Mouse (Mus musculus) thymus, postnatal 0 days (tissue): ENCODE measurements at regions not wholly inside any gene's neighbourhood (a gene's known extent, or its start where the extent isn't known, plus 50 kb on each side); places are given as distances from the start of the nearest gene placed in this dataset.

ENCODE experiments used
- DNase-seq: peaks from one replicate; pipeline ENCODE4 v3.0.0-alpha.2; 2015; ENCODE audit warnings: low spot score

- no peak for DNase-seq
These were observed 53.5 kb upstream of the Ralgapa2 start for GRCm38 (mm10) chr2:146565693-146566092.

GRCm38 (mm10) chr2:146568171-146568842, 56.2 kb upstream of the Ralgapa2 start:
- no peak for DNase-seq

- no peak for DNase-seq
These were observed 58.9 kb upstream of the Ralgapa2 start for GRCm38 (mm10) chr2:146571036-146571435.

- no peak for DNase-seq
These were observed 59.7 kb upstream of the Ralgapa2 start for GRCm38 (mm10) chr2:146571857-146572256.

GRCm38 (mm10) chr2:146575610-146576297, 63.6 kb upstream of the Ralgapa2 start:
- DNase-seq, result no peak

- DNase-seq, result no peak
These were observed 64.3 kb upstream of the Ralgapa2 start for GRCm38 (mm10) chr2:146576298-146576905.

GRCm38 (mm10) chr2:146577096-146577495, 65.0 kb upstream of the Ralgapa2 start:
- no peak for DNase-seq

- no peak for DNase-seq
These were observed 69.1 kb upstream of the Ralgapa2 start for GRCm38 (mm10) chr2:146581220-146581619.

- DNase-seq, result no peak
These were observed 71.8 kb upstream of the Ralgapa2 start for GRCm38 (mm10) chr2:146583807-146584388.

- DNase-seq, result no peak
These were observed 74.2 kb upstream of the Ralgapa2 start for GRCm38 (mm10) chr2:146586381-146586780.

GRCm38 (mm10) chr2:146586981-146587380, 74.8 kb upstream of the Ralgapa2 start:
- DNase-seq, result no peak

- no peak for DNase-seq
These were observed 77.7 kb upstream of the Ralgapa2 start for GRCm38 (mm10) chr2:146589860-146590259.

GRCm38 (mm10) chr2:146593291-146593690, 81.1 kb upstream of the Ralgapa2 start:
- DNase-seq, result no peak

- DNase-seq, result no peak
These were observed 82.1 kb upstream of the Ralgapa2 start for GRCm38 (mm10) chr2:146594212-146594611.

GRCm38 (mm10) chr2:146595673-146596072, 83.5 kb upstream of the Ralgapa2 start:
- DNase-seq, result no peak

GRCm38 (mm10) chr2:146606170-146606569, 94.0 kb upstream of the Ralgapa2 start:
- DNase-seq, result no peak

GRCm38 (mm10) chr2:146610896-146611295, 98.8 kb upstream of the Ralgapa2 start:
- DNase-seq, result no peak

- peak; percentile 50 for DNase-seq
These were observed 99.9 kb upstream of the Ralgapa2 start for GRCm38 (mm10) chr2:146611886-146612521.

- DNase-seq, result peak; percentile 37
These were observed 100.6 kb upstream of the Ralgapa2 start for GRCm38 (mm10) chr2:146612522-146613288.

- DNase-seq, result peak; percentile 35
These were observed 109.0 kb upstream of the Ralgapa2 start for GRCm38 (mm10) chr2:146621167-146621566.

GRCm38 (mm10) chr2:146623052-146623451, 110.9 kb upstream of the Ralgapa2 start:
- no peak for DNase-seq
